14 mouse cellular contexts compared by ENCODE assay signal in the genomic region with DNA sequence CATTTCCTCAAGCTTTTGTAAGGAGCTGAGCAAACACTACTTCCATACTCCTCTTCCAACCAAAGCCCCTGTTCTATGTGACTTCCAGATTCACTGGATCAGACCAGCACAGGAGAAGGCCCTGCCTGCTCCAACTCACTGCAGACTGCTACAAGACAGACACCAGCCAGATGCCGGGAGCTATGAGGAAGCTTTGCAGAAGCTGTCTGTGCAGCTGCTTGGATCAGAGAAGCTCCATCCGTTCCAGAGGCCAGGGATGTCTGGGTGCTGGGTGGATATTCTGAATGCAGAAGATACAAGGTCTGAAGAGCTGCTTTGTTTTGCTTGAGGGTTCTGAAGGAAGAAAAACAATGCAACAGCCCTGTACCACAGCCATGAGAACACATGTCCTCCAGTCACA.
"Had no signal": no experiment of that assay in that cellular context is flagged by ENCODE, and none has a peak within 500 bp of the region (broad histone marks: within the 10 kb centered on the region; RNA-seq: fewer than 3 reads in every experiment).

No protein-coding gene starts in this region.

- H3K27ac ChIP-seq: limb, embryonic 10.5 days; liver, embryonic 12.5 days; midbrain, embryonic 10.5 days; neural tube, embryonic 15.5 days had no signal

- H3K4me1 ChIP-seq: limb, embryonic 10.5 days; liver, embryonic 12.5 days had no signal

- DNase-seq: kidney, postnatal 10 days; kidney, postnatal 4 days; layer of hippocampus, adult 9-11 months; lung, embryonic 14.5 days; lung, postnatal 10 days; lung, postnatal 4 days; midbrain, embryonic 14.5 days; thymus, adult 18-20 months; thymus, postnatal 14 days had no signal

- H3K4me3 ChIP-seq: limb, embryonic 10.5 days; liver, embryonic 12.5 days; midbrain, embryonic 10.5 days; myocyte; neural tube, embryonic 15.5 days had no signal

- H3K27me3 ChIP-seq: liver, embryonic 12.5 days; neural tube, embryonic 15.5 days had no signal

- ATAC-seq: liver, embryonic 12.5 days had no signal

- H3K9ac ChIP-seq: liver, embryonic 12.5 days; lung, embryonic 14.5 days; neural tube, embryonic 15.5 days had no signal

- H3K36me3 ChIP-seq: limb, embryonic 10.5 days; liver, embryonic 12.5 days; midbrain, embryonic 10.5 days; neural tube, embryonic 15.5 days had no signal

- H3K9me3 ChIP-seq: limb, embryonic 10.5 days; liver, embryonic 12.5 days; midbrain, embryonic 10.5 days; neural tube, embryonic 15.5 days had no signal

- H3K4me2 ChIP-seq: liver, embryonic 12.5 days; lung, embryonic 14.5 days; neural tube, embryonic 15.5 days had no signal
